Comparison of ENCODE assay signal across 19 mouse cellular contexts in the genomic region with DNA sequence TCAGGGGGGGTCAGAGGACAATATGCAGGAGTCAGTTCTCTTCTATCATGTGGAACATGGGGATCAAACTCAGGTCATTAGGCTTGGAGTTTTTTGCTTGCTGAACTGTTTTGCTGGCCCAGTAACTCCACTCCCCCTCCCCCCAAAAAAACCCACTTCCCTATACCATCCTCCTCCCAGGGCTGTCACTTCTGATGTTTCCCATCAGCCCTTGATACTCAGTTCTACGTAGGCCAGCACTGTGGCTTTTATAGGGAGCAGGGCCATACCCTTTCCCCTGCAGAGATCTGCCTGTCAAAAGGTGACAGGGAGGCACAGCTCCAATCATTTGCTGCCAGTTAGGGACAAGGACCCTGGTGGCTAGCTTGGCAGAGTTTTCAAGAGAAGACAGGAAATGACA. TPM values are rescaled to one million over a fixed set of nuclear protein-coding genes. Genes with fewer than 3 reads are reported as not detected.
DNase-seq lines count a peak whose midpoint lies in the region; ATAC-seq lines count a peak whose summit lies in the region.
"Had no signal": no experiment of that assay in that cellular context is flagged by ENCODE, and none has a peak within 500 bp of the region (broad histone marks: within the 10 kb centered on the region; RNA-seq: fewer than 3 reads in every experiment).

No protein-coding gene starts in this region.

- H3K27me3 ChIP-seq in heart, embryonic 13.5 days (replicated peaks): peaks cover 12% of the 10 kb centered on the region
- H3K27me3 ChIP-seq in heart, embryonic 10.5 days (ENCODE audit: insufficient read depth, poor library complexity, severe bottlenecking): peaks cover 24% of the 10 kb centered on the region
- H3K27me3 ChIP-seq in midbrain, embryonic 13.5 days: peaks cover 4% of the 10 kb centered on the region; the same call in 1 of the 2 replicates
- H3K27me3 ChIP-seq: forebrain, embryonic 15.5 days; heart, embryonic 15.5 days; neural tube, embryonic 13.5 days; Patski had no signal

- WGBS in heart, embryonic 13.5 days: 33% methylated on average over 1 of the region's 1 CpGs
- 28% methylated on average over 1 of the region's 1 CpGs for WGBS in heart, embryonic 10.5 days
- WGBS in midbrain, embryonic 13.5 days: 44% methylated on average over 1 of the region's 1 CpGs

- H3K4me2 ChIP-seq in heart, embryonic 13.5 days: no peak overlapping the region
- H3K4me2 ChIP-seq in midbrain, embryonic 13.5 days (replicated peaks): no peak overlapping the region
- H3K4me2 ChIP-seq: forebrain, embryonic 15.5 days; heart, embryonic 15.5 days; limb, embryonic 15.5 days; neural tube, embryonic 13.5 days had no signal

- H3K4me3 ChIP-seq in heart, embryonic 13.5 days: no peak overlapping the region
- no peak overlapping the region for H3K4me3 ChIP-seq in heart, embryonic 10.5 days
- no peak overlapping the region for H3K4me3 ChIP-seq in brown adipose tissue, adult 24 weeks (ENCODE audit: insufficient read depth, low read depth, low read length)
- no peak overlapping the region for H3K4me3 ChIP-seq in midbrain, embryonic 13.5 days (replicated peaks)
- H3K4me3 ChIP-seq: forebrain, embryonic 15.5 days; heart, embryonic 15.5 days; limb, embryonic 15.5 days; neural tube, embryonic 13.5 days had no signal

- no peak for DNase-seq in heart, embryonic 10.5 days (ENCODE audit: low spot score)
- peak; percentile 61 for DNase-seq in A20 (ENCODE audit: low read depth, low spot score)
- DNase-seq in adrenal gland, adult 8-10 months: no peak
- DNase-seq: adrenal gland, postnatal 36 days; cerebellum, adult 9-10 months; layer of hippocampus, postnatal 36 days; lung, adult 18-20 months; right cerebral cortex, postnatal 25 days; thymus, adult 18-20 months had no signal

- ATAC-seq in heart, embryonic 13.5 days (ENCODE audit: extremely low read depth, insufficient number of reproducible peaks, low FRiP score, low TSS enrichment): no peak
- peak; percentile 62 for ATAC-seq in megakaryocyte progenitor cell, adult 5-6 weeks (replicated peaks; ENCODE audit: poor library complexity)
- no peak for ATAC-seq in erythroblast, adult 5-6 weeks (replicated peaks; ENCODE audit: low FRiP score, poor library complexity, severe bottlenecking)
- no peak for ATAC-seq in midbrain, embryonic 13.5 days
- ATAC-seq: forebrain, embryonic 15.5 days; Patski had no signal

- no peaks in the 10 kb centered on the region for H3K36me3 ChIP-seq in heart, embryonic 13.5 days
- no peaks in the 10 kb centered on the region for H3K36me3 ChIP-seq in heart, embryonic 10.5 days
- H3K36me3 ChIP-seq in midbrain, embryonic 13.5 days: no peaks in the 10 kb centered on the region
- H3K36me3 ChIP-seq: forebrain, embryonic 15.5 days; heart, embryonic 15.5 days; limb, embryonic 15.5 days; neural tube, embryonic 13.5 days had no signal

- H3K27ac ChIP-seq in heart, embryonic 13.5 days (replicated peaks): no peak overlapping the region
- H3K27ac ChIP-seq in heart, embryonic 10.5 days: no peak overlapping the region
- H3K27ac ChIP-seq in brown adipose tissue, adult 24 weeks (replicated peaks; ENCODE audit: low read depth, low read length): peak overlapping the region; percentile 27; the same call in 1 of the 2 replicates
- H3K27ac ChIP-seq in midbrain, embryonic 13.5 days: no peak overlapping the region
- H3K27ac ChIP-seq: forebrain, embryonic 15.5 days; heart, embryonic 15.5 days; limb, embryonic 15.5 days; neural tube, embryonic 13.5 days had no signal

- H3K9ac ChIP-seq in heart, embryonic 13.5 days: 0 out of 2 replicates have a peak overlapping the region, but pooled peaks have one; percentile 19
- H3K9ac ChIP-seq in midbrain, embryonic 13.5 days (replicated peaks): no peak overlapping the region
- H3K9ac ChIP-seq: forebrain, embryonic 15.5 days; heart, embryonic 15.5 days; limb, embryonic 15.5 days; neural tube, embryonic 13.5 days had no signal

- no peaks in the 10 kb centered on the region for H3K9me3 ChIP-seq in heart, embryonic 13.5 days
- no peaks in the 10 kb centered on the region for H3K9me3 ChIP-seq in heart, embryonic 10.5 days
- H3K9me3 ChIP-seq in midbrain, embryonic 13.5 days: no peaks in the 10 kb centered on the region
- H3K9me3 ChIP-seq: forebrain, embryonic 15.5 days; heart, embryonic 15.5 days; limb, embryonic 15.5 days; neural tube, embryonic 13.5 days had no signal

- H3K4me1 ChIP-seq in heart, embryonic 13.5 days: peaks cover 26% of the 10 kb centered on the region
- peaks cover 26% of the 10 kb centered on the region for H3K4me1 ChIP-seq in heart, embryonic 10.5 days
- H3K4me1 ChIP-seq in brown adipose tissue, adult 24 weeks (ENCODE audit: control insufficient read depth, insufficient read depth, insufficient read length, low read length): peaks cover 21% of the 10 kb centered on the region
- peaks cover 22% of the 10 kb centered on the region for H3K4me1 ChIP-seq in midbrain, embryonic 13.5 days (replicated peaks)

RNA-seq across cellular contexts. Expression of a gene that starts 5.6 kb away (rescaled TPM):
- polyA plus RNA-seq in heart, embryonic 13.5 days (2015; fragmentation: Nextera tagmentation; extraction: Ambion mirVana): 12.4 and 13.2 TPM in 2 replicates
- polyA plus RNA-seq in heart, embryonic 10.5 days (2016; fragmentation: Nextera tagmentation; extraction: Ambion mirVana): 8.3 and 10.3 TPM in 2 replicates
- polyA plus RNA-seq in brown adipose tissue, adult 24 weeks (2012; ENCODE audit: insufficient read depth, insufficient read length, missing spikeins): 4.5 and 5.0 TPM in 2 replicates
- 25.0 and 26.5 TPM in 2 replicates for total RNA-seq in megakaryocyte progenitor cell, adult 5-6 weeks (2015)
- 37.6 and 45.7 TPM in 2 replicates for total RNA-seq in megakaryocyte progenitor cell, adult 5-6 weeks (2017)
- total RNA-seq in erythroblast, adult 5-6 weeks (2015; ENCODE audit: low replicate concordance): 7.1 and 7.9 TPM in 2 replicates
- 7.9 and 9.8 TPM in 2 replicates for total RNA-seq in erythroblast, adult 5-6 weeks (2017; ENCODE audit: low replicate concordance)
- polyA plus RNA-seq in midbrain, embryonic 13.5 days (2015; fragmentation: Nextera tagmentation; extraction: Ambion mirVana): 20.6 and 22.3 TPM in 2 replicates
- 10 to 100 TPM; 33.3 to 53.8 (median 43.4) TPM for total RNA-seq in adrenal gland, adult 8-10 months (2022)

RNA-seq across cellular contexts. Expression of a gene that starts 22.8 kb away (rescaled TPM):
- 8.8 and 9.1 TPM in 2 replicates for polyA plus RNA-seq in heart, embryonic 13.5 days (2015; fragmentation: Nextera tagmentation; extraction: Ambion mirVana)
- 9.5 and 11.6 TPM in 2 replicates for polyA plus RNA-seq in heart, embryonic 10.5 days (2016; fragmentation: Nextera tagmentation; extraction: Ambion mirVana)
- 12.5 and 15.2 TPM in 2 replicates for polyA plus RNA-seq in brown adipose tissue, adult 24 weeks (2012; ENCODE audit: insufficient read depth, insufficient read length, missing spikeins)
- total RNA-seq in megakaryocyte progenitor cell, adult 5-6 weeks (2015): 12.2 and 12.6 TPM in 2 replicates
- total RNA-seq in megakaryocyte progenitor cell, adult 5-6 weeks (2017): 17.3 and 19.8 TPM in 2 replicates
- 2.5 and 3.5 TPM in 2 replicates for total RNA-seq in erythroblast, adult 5-6 weeks (2015; ENCODE audit: low replicate concordance)
- total RNA-seq in erythroblast, adult 5-6 weeks (2017; ENCODE audit: low replicate concordance): 7.4 and 7.8 TPM in 2 replicates
- 13.4 and 13.6 TPM in 2 replicates for polyA plus RNA-seq in midbrain, embryonic 13.5 days (2015; fragmentation: Nextera tagmentation; extraction: Ambion mirVana)
- 10 to 100 TPM; 36.6 to 49.1 (median 43.4) TPM for total RNA-seq in adrenal gland, adult 8-10 months (2022)
